Mouse (Mus musculus) neural tube, embryonic 15.5 days (tissue): ENCODE data around the gene Fam71e2. TPM values are rescaled to one million over a fixed set of nuclear protein-coding genes. Genes with fewer than 3 reads are reported as not detected.
"Not testable (repeated sequence)": the region's sequence is repeated elsewhere in the genome, so short reads cannot be mapped to it uniquely, and the experiment has no call there.

ENCODE experiments used
- ATAC-seq: fragments of 200-750 bp; cut with Nextera tagmentation; 2 replicates; pipeline ENCODE4 v1.8.0; 2017; ENCODE audit warnings: mild to moderate bottlenecking, moderate TSS enrichment, moderate library complexity; ENCODE audit not compliant: low FRiP score
- H3K27ac ChIP-seq: fragments of 300-500 bp; sonication (generic); replicated peaks from 2 replicates; pipeline ENCODE4 v1.5.1; 2015; ENCODE audit warnings: mild to moderate bottlenecking, inconsistent platforms
- H3K27me3 ChIP-seq: fragments of 300-500 bp; sonication (generic); replicated peaks from 2 replicates; pipeline ENCODE4 v1.6.1; 2015; ENCODE audit warnings: inconsistent platforms
- H3K36me3 ChIP-seq: fragments of 300-500 bp; sonication (generic); 2 replicates; pipeline ENCODE4 v1.6.1; 2015; ENCODE audit warnings: inconsistent platforms
- H3K4me1 ChIP-seq: fragments of 300-500 bp; sonication (generic); 2 replicates; pipeline ENCODE4 v1.6.1; 2015; ENCODE audit warnings: inconsistent platforms
- H3K4me2 ChIP-seq: fragments of 300-500 bp; sonication (generic); 2 replicates; pipeline ENCODE4 v1.6.1; 2015; ENCODE audit warnings: inconsistent platforms, mild to moderate bottlenecking, moderate library complexity
- H3K4me3 ChIP-seq: fragments of 300-500 bp; sonication (generic); replicated peaks from 2 replicates; pipeline ENCODE4 v1.5.1; 2015; ENCODE audit warnings: mild to moderate bottlenecking, inconsistent platforms
- H3K9ac ChIP-seq: fragments of 300-500 bp; sonication (generic); replicated peaks from 2 replicates; pipeline ENCODE4 v1.6.1; 2015; ENCODE audit warnings: mild to moderate bottlenecking, inconsistent platforms
- H3K9me3 ChIP-seq: fragments of 300-500 bp; sonication (generic); replicated peaks from 2 replicates; pipeline ENCODE4 v1.6.1; 2016; ENCODE audit warnings: inconsistent platforms
- WGBS: fragments of 180-500 bp; shearing (Covaris S2); methylation state at CpG from one replicate; pipeline ENCODE4 v1.1.7; 2015; ENCODE audit warnings: mixed read lengths; 5-methylcytosine and 5-hydroxymethylcytosine counted together
- polyA plus RNA-seq: library from polyadenylated mRNA; unstranded; fragments of >200 nt; fragmentation: Nextera tagmentation; extraction: Ambion mirVana; gene quantifications from 2 replicates; pipeline ENCODE4 v1.2.1, GENCODE M21; 2015

The Fam71e2 gene
- polyA plus RNA-seq, result not detected in 2 replicates

DNA sequence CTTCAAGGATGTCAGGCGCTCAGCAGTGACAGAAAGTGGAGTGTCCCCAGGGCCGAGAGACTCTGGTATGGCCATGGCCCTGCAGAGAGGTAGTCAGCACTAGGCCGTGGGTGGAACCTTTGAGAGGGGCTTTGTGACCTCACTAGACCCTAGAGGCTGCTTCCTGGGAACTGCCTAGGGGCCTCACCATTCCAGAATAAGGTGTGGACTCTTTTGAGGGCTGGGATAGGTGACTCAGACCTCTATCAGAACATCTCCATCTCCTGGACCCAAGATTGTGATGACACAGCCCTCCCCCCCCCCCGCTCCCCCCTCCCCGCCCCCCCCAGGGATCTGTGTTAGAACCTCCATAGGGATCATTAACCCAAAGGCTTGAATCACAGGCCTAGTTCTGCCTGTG is at the start of gene Fam71e2:
TSS of gene Fam71e2 (minus strand) at position 101 of the 400 bp plus-strand sequence.
- WGBS, result 78% methylated on average over 3 of the region's 5 CpGs
- ATAC-seq, result no peak
- no peaks in the 10 kb centered on the region for H3K4me1 ChIP-seq
- H3K4me2 ChIP-seq, result no peak within 1 kb of the TSS
- H3K4me3 ChIP-seq, result no peak within 1 kb of the TSS
- H3K9me3 ChIP-seq, result no peaks in the 10 kb centered on the region
- no peaks in the 10 kb centered on the region for H3K36me3 ChIP-seq
- H3K27ac ChIP-seq, result no peak within 1 kb of the TSS
- H3K27me3 ChIP-seq, result peaks cover 24% of the 10 kb centered on the region
- no peak within 1 kb of the TSS for H3K9ac ChIP-seq

DNA sequence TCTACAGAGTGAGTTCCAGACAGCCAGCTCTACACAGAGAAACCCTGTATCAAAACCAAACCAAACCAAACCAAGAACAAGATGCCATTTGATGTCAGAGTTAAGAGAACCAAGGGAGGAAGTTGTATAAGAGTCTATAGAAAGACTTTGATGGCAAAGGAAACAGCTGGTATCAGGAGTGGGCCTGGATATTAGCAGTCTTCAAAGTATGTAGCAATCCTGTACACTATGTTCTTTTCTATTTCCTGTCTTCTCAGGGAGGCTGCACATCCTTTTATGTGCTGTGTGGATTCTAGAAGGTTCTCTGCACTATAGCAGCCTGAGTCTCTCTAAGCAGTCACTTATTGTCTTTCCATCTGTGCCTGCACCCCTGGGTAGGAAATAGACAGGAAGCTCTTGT is 45.5 kb upstream of the Fam71e2 start:
- H3K4me3 ChIP-seq, result no peak overlapping the region
- no peak overlapping the region for H3K9ac ChIP-seq
- no peak overlapping the region for H3K4me2 ChIP-seq
- H3K36me3 ChIP-seq, result no peaks in the 10 kb centered on the region
- no peaks in the 10 kb centered on the region for H3K27me3 ChIP-seq
- no peak for ATAC-seq
- H3K27ac ChIP-seq, result no peak overlapping the region
- no peaks in the 10 kb centered on the region for H3K9me3 ChIP-seq
- H3K4me1 ChIP-seq, result peaks cover 7% of the 10 kb centered on the region

DNA sequence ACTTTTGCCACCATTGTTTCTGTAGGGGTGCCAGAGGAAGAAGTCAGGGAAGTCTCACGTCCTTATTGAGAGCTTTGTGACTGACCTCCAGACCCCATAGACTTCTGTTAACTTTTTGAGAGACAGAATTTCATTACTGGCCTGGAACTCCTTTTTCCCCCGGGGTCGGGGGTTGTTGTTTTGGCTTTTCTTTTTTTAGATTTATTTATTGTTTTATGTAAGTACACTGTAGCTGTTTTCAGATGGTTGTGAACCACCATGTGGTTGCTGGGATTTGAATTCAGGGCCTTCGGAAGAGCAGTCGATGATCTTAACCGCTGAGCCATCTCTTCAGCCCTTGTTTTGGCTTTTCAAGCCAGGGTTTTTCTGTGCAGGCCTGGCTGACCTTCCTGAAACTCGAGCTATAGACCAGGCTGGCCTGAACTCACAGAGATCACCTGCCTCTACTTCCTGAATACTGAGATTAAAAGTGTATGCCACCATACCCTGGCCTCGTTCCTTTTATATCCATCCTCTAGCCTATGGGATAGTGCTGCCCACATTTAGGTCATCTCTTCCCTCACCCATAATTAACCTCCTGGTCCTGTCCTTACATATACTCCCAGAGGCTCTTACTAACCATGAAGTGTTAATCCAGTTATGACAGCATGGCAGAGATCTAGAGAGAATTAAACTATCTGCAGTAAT is 42.1 kb upstream of the Fam71e2 start:
- H3K9me3 ChIP-seq, result no peaks in the 10 kb centered on the region
- WGBS, result 30% methylated on average over 8 of the region's 8 CpGs
- peak overlapping the region; percentile 99 for H3K27ac ChIP-seq
- peaks cover 17% of the 10 kb centered on the region for H3K36me3 ChIP-seq
- peaks cover 29% of the 10 kb centered on the region for H3K4me1 ChIP-seq
- H3K4me2 ChIP-seq, result peak overlapping the region; percentile 70
- H3K27me3 ChIP-seq, result no peaks in the 10 kb centered on the region
- ATAC-seq, result no peak
- H3K4me3 ChIP-seq, result peak overlapping the region; percentile 71
- peak overlapping the region; percentile 24 for H3K9ac ChIP-seq

DNA sequence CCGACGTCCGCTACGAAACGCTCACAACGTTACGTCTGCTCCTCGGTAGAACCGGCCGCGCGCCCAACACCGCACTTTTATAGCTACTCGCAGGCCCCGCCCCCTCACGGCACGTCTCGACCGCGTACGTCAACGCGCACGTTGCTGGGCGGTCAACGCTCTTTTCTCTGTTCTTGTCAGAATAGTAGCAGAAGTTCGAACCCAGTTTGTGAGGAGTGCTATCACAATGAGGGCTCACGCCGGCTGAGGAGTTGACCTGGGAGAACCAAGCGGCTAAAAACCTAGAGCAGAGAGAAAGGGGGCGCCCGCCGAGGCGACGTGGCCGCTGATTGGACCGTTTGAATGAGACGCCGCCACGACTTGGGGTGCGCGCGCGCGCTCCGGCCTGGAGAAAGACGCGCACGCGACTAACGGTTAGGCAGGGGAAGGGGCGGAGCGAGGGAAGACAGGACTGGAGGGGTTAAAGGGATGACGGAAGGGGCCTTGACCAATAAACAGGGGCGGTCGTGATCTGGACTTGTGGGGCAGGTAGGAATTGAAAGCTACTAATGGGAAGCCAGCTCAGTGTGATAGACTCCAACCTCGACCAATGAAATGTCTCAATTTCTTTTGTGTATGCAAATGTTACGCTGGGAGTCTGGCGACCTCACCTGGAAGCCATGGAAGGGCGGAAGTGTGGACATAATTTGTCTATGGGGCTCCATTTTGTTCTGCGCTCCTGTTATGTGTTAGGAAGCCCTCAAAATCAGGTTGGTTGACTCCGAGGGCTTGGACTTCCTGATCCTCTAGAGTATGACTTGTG is 41.4 kb upstream of the Fam71e2 start, which contains the start of gene Ube2s:
TSS of gene Ube2s (minus strand) at position 288 of the 802 bp plus-strand sequence.
- peak within 1 kb of the TSS; percentile 99 for H3K27ac ChIP-seq
- peak; percentile 99 for ATAC-seq
- under 1% methylated on average over 62 of the region's 62 CpGs for WGBS
- H3K4me2 ChIP-seq, result peak within 1 kb of the TSS; percentile 70
- peak within 1 kb of the TSS; percentile 71 for H3K4me3 ChIP-seq
- H3K4me1 ChIP-seq, result peaks cover 29% of the 10 kb centered on the region
- no peaks in the 10 kb centered on the region for H3K9me3 ChIP-seq
- no peaks in the 10 kb centered on the region for H3K27me3 ChIP-seq
- peak within 1 kb of the TSS; percentile 83 for H3K9ac ChIP-seq
- peaks cover 21% of the 10 kb centered on the region for H3K36me3 ChIP-seq

DNA sequence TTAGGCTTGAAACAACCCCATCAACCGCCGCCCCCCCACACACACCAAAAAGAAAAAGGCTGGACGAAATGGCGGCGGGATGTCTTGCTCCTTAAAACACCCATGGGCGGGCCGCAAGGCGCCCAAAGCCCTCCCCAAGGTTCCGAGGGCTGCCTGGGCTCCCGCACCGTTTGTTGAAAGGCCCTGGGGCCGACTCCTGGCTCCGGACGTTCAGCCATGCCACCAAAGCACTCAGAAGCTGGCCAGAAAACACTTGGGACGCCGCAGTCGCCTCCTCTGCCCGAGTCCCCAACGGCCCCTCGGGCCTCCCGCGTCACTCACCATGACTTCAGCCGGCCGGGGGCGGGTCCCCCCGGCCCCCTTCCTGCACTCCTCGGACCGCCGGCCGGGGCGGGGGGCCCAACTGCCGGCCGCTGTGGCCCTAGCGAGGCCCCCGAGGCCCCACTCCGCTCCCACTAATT is 40.8 kb upstream of the Fam71e2 start:
- peak overlapping the region; percentile 83 for H3K9ac ChIP-seq
- no peaks in the 10 kb centered on the region for H3K9me3 ChIP-seq

DNA sequence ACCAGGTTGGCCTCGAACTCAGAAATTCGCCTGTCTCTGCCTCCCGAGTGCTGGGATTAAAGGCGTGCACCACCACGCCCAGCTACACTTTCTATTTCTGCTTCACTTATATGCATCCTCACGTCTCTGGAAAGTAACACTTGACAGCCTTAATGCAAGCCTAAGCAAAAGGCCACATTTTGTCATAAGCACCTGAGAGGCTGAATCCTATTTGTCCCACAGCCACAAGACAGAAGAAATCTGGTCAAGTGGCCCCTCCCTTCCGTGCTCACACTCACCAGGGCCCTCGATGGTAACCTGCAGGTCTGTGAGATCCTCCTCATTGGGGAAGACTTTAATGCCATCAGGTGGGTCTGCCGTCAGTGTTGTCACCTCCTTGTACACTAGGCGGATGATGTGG is 40.0 kb upstream of the Fam71e2 start:
- Histone ChIP-seq H3K4me3 (peak overlapping the region; percentile 71), H3K9ac (peak overlapping the region; percentile 83), H3K4me2 (peak overlapping the region; percentile 70), H3K4me1 (peaks cover 29% of the 10 kb centered on the region), H3K36me3 (peaks cover 29% of the 10 kb centered on the region)
- not testable (repeated sequence) for H3K27me3 ChIP-seq, ATAC-seq, H3K9me3 ChIP-seq, H3K27ac ChIP-seq
- WGBS, result 37% methylated on average over 10 of the region's 10 CpGs

More for the DNA sequence above, 40.8 kb upstream of the Fam71e2 start:
- 0% methylated on average over 28 of the region's 36 CpGs for WGBS
- H3K27me3 ChIP-seq, result no peaks in the 10 kb centered on the region
- H3K4me1 ChIP-seq, result peaks cover 29% of the 10 kb centered on the region
- peak overlapping the region; percentile 70 for H3K4me2 ChIP-seq
- peak overlapping the region; percentile 71 for H3K4me3 ChIP-seq
- peaks cover 27% of the 10 kb centered on the region for H3K36me3 ChIP-seq
- peak overlapping the region; percentile 99 for H3K27ac ChIP-seq
- 0 out of 2 replicates have a peak, but pooled peaks have one; percentile 0 for ATAC-seq

DNA sequence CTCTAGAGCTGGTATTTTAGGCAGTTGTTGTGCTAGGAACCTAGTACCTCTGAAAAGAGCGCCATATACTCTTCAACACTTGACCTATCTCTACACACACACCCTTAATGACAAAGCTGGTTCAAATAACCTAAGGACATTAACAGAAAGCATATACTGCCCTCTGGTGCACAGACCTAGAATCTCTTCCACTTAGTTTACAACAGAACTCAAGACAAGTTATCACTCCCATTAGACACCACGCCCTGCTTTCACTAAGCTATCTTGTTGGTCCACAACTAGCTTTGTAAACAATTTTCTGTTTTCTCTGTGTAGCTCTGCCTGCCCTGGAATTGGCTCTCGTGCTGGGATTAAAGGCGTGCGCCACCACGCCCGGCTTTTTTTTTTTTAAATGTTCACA is 35.6 kb upstream of the Fam71e2 start:
- H3K4me2 ChIP-seq, result no peak overlapping the region
- 0 out of 2 replicates have a peak, but pooled peaks have one; percentile 32 for ATAC-seq
- H3K27ac ChIP-seq, result no peak overlapping the region
- no peaks in the 10 kb centered on the region for H3K27me3 ChIP-seq
- H3K4me3 ChIP-seq, result no peak overlapping the region
- no peaks in the 10 kb centered on the region for H3K9me3 ChIP-seq
- H3K9ac ChIP-seq, result no peak overlapping the region
- peaks cover 22% of the 10 kb centered on the region for H3K4me1 ChIP-seq
- H3K36me3 ChIP-seq, result peaks cover 46% of the 10 kb centered on the region
- 93% methylated on average over 7 of the region's 7 CpGs for WGBS

DNA sequence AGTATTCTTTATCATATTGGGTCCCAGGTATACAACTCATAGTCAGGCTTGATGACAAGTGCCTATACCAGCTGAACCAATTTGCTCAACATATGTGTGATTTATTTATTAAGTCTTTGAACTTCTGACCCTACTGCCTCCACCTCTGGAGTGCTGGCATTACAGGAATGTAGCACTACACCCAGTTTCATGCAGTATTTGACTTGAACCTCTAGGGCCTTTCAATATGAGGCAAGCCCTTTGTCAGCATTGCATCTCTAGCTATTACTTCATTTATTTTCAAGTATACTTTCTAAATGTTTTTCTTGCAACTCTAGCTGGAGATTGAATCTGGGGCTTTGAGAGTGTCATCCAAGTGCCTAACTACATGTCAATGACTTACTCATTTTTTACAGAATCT is 31.1 kb upstream of the Fam71e2 start:
- Histone ChIP-seq H3K27ac (no peak overlapping the region), H3K4me1 (no peaks in the 10 kb centered on the region), H3K4me2 (no peak overlapping the region), H3K9me3 (no peaks in the 10 kb centered on the region), H3K36me3 (peaks cover 32% of the 10 kb centered on the region), H3K9ac (no peak overlapping the region), H3K27me3 (no peaks in the 10 kb centered on the region), H3K4me3 (no peak overlapping the region)
- no peak for ATAC-seq

DNA sequence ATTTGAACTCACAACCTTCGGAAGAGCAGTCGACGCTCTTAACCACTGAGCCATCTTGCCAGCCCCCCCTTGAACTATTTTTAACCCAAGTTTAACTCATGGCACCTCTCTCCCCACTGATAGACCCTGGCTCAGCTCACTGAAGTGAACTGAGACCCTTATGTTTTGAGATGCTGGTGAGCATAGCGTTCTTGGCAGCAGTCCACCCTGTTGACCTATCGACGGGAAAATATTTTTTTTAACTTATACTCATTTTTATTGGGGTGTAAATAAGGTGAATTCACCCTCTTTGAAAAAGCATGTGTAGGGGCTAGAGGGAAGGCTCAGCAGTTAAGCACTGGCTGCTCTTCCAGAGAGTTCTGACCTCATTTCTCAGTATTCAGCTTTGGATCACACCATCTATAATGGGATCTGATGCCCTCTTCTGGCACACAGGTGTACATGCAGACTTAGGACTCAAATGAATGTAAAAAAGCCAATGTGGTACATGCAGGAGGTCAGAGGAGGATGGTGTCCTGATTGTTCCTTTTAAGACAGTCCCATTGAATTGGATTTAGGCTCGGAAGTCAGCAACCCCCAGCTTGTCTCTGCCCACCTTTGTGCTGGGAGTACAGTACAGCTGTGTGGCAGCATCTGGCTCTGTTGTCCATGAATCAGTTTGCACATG is 24.8 kb upstream of the Fam71e2 start:
- Histone ChIP-seq H3K4me2 (no peak overlapping the region), H3K27me3 (no peaks in the 10 kb centered on the region), H3K36me3 (peaks cover 41% of the 10 kb centered on the region), H3K4me1 (peaks cover 14% of the 10 kb centered on the region), H3K9ac (no peak overlapping the region), H3K4me3 (no peak overlapping the region), H3K9me3 (no peaks in the 10 kb centered on the region), H3K27ac (peak overlapping the region; percentile 46; the same call in 1 of the 2 replicates)
- ATAC-seq, result no peak
- 64% methylated on average over 7 of the region's 7 CpGs for WGBS

DNA sequence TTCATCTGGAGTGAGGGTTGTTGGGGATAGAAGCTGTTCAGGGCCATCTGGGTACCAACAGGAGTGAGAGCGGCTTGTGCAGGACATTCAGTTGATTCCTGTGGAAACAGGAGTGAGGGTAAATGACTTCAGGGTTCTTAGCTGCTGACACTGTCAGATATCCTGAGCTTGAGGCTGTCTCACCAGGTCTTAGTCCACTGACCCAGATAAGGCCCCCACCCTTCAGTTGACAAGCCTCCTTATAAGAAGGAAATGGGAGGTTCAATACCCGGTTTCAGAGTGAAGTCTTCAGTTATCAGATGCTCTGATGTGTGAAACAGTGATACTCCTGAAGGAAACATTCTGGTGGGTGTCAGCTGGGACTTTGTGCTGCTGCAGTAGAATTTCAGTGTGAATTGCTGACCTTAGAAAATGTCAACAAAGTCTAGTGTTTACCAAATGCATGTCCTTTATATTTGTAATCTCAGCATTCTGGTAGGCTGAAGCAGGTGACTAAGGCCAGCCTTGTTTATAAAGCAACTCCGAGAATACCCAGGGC is 23.6 kb upstream of the Fam71e2 start:
- H3K9ac ChIP-seq, result no peak overlapping the region; the same call in 1 of the 2 replicates
- peaks cover 4% of the 10 kb centered on the region; the same call in 1 of the 2 replicates for H3K27me3 ChIP-seq
- no peak for ATAC-seq
- 89% methylated on average over 3 of the region's 3 CpGs for WGBS
- H3K4me1 ChIP-seq, result peaks cover 16% of the 10 kb centered on the region
- peaks cover 41% of the 10 kb centered on the region for H3K36me3 ChIP-seq
- peak overlapping the region; percentile 88; the same call in 1 of the 2 replicates for H3K4me3 ChIP-seq
- H3K9me3 ChIP-seq, result no peaks in the 10 kb centered on the region
- H3K27ac ChIP-seq, result no peak overlapping the region
- H3K4me2 ChIP-seq, result peak overlapping the region; percentile 71; the same call in 1 of the 2 replicates

DNA sequence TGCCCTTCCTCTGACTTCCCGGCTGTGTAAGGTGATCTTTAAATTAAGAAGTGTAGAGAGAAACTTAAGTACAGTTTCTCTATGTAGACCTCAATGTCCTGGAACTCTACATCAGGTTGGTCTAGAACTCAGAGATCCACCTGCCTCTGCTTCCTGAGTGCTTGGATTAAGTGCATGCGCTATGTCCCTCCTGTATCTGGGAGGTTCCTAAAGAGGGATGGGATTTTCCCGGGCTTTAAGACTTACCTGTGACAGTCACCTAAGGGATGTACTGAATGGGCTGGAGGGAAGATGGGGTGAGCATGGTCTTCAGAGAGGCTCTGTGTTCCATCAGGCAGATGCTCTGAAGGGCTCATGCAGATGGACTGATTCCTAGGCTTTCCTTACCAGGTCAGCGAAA is 22.6 kb upstream of the Fam71e2 start:
- H3K9me3 ChIP-seq, result no peaks in the 10 kb centered on the region
- ATAC-seq, result no peak
- 39% methylated on average over 4 of the region's 4 CpGs for WGBS
- peak overlapping the region; percentile 90 for H3K27ac ChIP-seq
- peaks cover 24% of the 10 kb centered on the region for H3K4me1 ChIP-seq
- peaks cover 41% of the 10 kb centered on the region for H3K36me3 ChIP-seq
- H3K4me3 ChIP-seq, result peak overlapping the region; percentile 88
- H3K4me2 ChIP-seq, result peak overlapping the region; percentile 71
- peak overlapping the region; percentile 95 for H3K9ac ChIP-seq
- H3K27me3 ChIP-seq, result peaks cover 4% of the 10 kb centered on the region; the same call in 1 of the 2 replicates
